13 mouse cellular contexts compared by ENCODE assay signal in genomic region chr15:31883516-31883915, GRCm38 (mm10).
"Had no signal": no experiment of that assay in that cellular context is flagged by ENCODE, and none has a peak within 500 bp of the region (broad histone marks: within the 10 kb centered on the region; RNA-seq: fewer than 3 reads in every experiment).

No protein-coding gene starts in this region.

- DNase-seq: kidney, postnatal 25 days; layer of hippocampus, postnatal 36 days; liver; liver, embryonic 13.5 days; liver, postnatal 0 days; retina, postnatal 1 day; right cerebral cortex, postnatal 4 days; spleen, adult 18-20 months; thymus, postnatal 4 days had no signal

- ATAC-seq: liver, postnatal 0 days; midbrain, embryonic 16.5 days had no signal

- H3K27ac ChIP-seq: limb, embryonic 12.5 days; liver, embryonic 13.5 days; midbrain, embryonic 12.5 days; neural tube, embryonic 13.5 days had no signal

- H3K27me3 ChIP-seq: limb, embryonic 12.5 days; liver, embryonic 13.5 days; midbrain, embryonic 12.5 days; neural tube, embryonic 13.5 days had no signal

- H3K9ac ChIP-seq: limb, embryonic 12.5 days; liver, embryonic 13.5 days; liver, postnatal 0 days; midbrain, embryonic 12.5 days; neural tube, embryonic 13.5 days had no signal

- H3K9me3 ChIP-seq: limb, embryonic 12.5 days; midbrain, embryonic 12.5 days; neural tube, embryonic 13.5 days had no signal

- H3K4me1 ChIP-seq: liver, embryonic 13.5 days; midbrain, embryonic 12.5 days; neural tube, embryonic 13.5 days had no signal

- H3K4me3 ChIP-seq: limb, embryonic 12.5 days; liver, embryonic 13.5 days; midbrain, embryonic 12.5 days; neural tube, embryonic 13.5 days had no signal

- H3K36me3 ChIP-seq: limb, embryonic 12.5 days; liver, embryonic 13.5 days; midbrain, embryonic 12.5 days; neural tube, embryonic 13.5 days had no signal

- H3K4me2 ChIP-seq: limb, embryonic 12.5 days; liver, embryonic 13.5 days; midbrain, embryonic 12.5 days; neural tube, embryonic 13.5 days had no signal
